ENCODE assay signal across 27 mouse cellular contexts in the genomic region with DNA sequence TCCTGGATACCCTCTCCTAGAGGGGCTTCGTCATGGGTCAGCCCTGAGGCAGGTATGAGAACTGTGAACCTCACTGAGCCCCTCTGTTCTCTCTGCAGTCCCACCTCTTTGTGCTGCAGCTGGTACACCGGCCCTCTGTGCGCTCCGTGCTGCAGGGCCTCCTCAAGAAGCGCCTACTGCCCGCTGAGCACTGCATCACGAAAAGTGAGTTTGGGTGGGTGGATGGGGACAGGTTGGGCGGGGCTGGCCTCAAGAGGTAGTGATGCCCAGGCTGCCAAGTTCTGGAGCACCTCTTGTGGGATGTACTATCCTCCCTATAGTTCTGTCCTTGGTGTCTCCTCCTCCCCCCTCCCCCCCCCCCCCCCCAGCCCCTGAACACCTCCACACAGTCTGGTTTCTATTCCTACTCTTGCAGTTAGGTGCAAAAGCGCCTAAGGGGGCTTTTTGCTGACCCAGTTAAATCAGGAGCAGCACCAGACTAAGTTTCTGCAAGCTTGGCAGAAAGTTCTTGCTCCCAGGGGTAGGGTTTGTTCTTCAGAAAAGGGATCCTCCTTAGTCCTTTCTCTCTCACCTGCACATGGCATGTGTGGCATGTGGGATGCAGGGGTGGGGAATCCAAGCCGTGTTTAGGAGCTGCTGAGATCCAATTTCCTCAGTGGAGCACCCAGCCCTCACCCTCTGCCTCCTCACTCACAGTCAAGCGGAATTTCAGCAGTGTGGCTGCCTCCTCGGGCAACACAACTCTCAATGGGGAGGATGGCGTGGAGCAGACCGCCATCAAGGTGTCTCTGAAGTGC. TPM values are rescaled to one million over a fixed set of nuclear protein-coding genes. Genes with fewer than 3 reads are reported as not detected.
A peak's percentile ranks its signal among the peaks of the same experiment; 100 is the strongest.
DNase-seq lines count a peak whose midpoint lies in the region; TF ChIP-seq lines count a peak whose summit lies in the region.
"Had no signal": no experiment of that assay in that cellular context is flagged by ENCODE, and none has a peak within 500 bp of the region (broad histone marks: within the 10 kb centered on the region; RNA-seq: fewer than 3 reads in every experiment).

No protein-coding gene starts in this region.

- no peak for TF ChIP-seq CTCF in layer of hippocampus, adult 2 months (conservative IDR thresholded peaks at IDR 0.05)

- H3K4me3 ChIP-seq in layer of hippocampus, adult 2 months: no peak overlapping the region
- H3K4me3 ChIP-seq: embryonic facial prominence, embryonic 12.5 days; forebrain, embryonic 12.5 days; heart, adult 2 months; heart, embryonic 13.5 days; limb, embryonic 15.5 days; megakaryocyte, embryonic 14.5 days; neural tube, embryonic 15.5 days; stomach, embryonic 15.5 days had no signal

- intact Hi-C loops in left cerebral cortex, postnatal 36 days (cut with DNase I): no loop called here

- DNase-seq in cerebellum, adult 9-11 months: peak; percentile 26
- no peak for DNase-seq in cerebellum, adult 8-10 months
- peak in 1 of 2 experiments; percentile 26 for DNase-seq in layer of hippocampus, adult 2 months (ENCODE audit: low spot score in 2 of 2)
- DNase-seq in layer of hippocampus, postnatal 14 days (ENCODE audit: low spot score in 2 of 2): no peak
- DNase-seq in right cerebral cortex, adult 18-20 months: peak; percentile 85
- DNase-seq in right cerebral cortex, postnatal 4 days: no peak
- DNase-seq in left cerebral cortex, postnatal 36 days (ENCODE audit: low spot score in 2 of 2): peak; percentile 67 to 80
- DNase-seq in urinary bladder, postnatal 36 days (ENCODE audit: low spot score in 2 of 2): no peak
- DNase-seq: adrenal gland, postnatal 10 days; cerebellum, postnatal 14 days; gastrocnemius, postnatal 36 days; heart, adult 2 months; kidney, adult 2 months; kidney, postnatal 10 days; lung, embryonic 14.5 days; lung, postnatal 36 days; thymus, adult 18-20 months; thymus, postnatal 36 days had no signal

- peak overlapping the region; percentile 51 for H3K27ac ChIP-seq in layer of hippocampus, adult 2 months
- H3K27ac ChIP-seq: embryonic facial prominence, embryonic 12.5 days; forebrain, embryonic 12.5 days; heart, adult 2 months; heart, embryonic 13.5 days; hindbrain, embryonic 14.5 days; limb, embryonic 15.5 days; liver, embryonic 14.5 days; neural tube, embryonic 15.5 days; stomach, embryonic 15.5 days had no signal

RNA-seq across cellular contexts. Expression of gene Ppif, which starts 39.4 kb away (rescaled TPM):
- total RNA-seq in layer of hippocampus, adult 2 months (2021): 10 to 100 TPM; 27.4 to 34.2 TPM
- 10 to 100 TPM; 27.6 to 27.7 TPM for total RNA-seq in layer of hippocampus, postnatal 14 days (2021)
- 10 to 100 TPM; 21.2 to 25.0 TPM for total RNA-seq in left cerebral cortex, postnatal 36 days (2021)

Comparison
In these comparisons a context has a peak if more than half of its experiments do, and no peak if none do; other contexts are left out.
1. DNase-seq: peak in cerebellum, adult 9-11 months (single experiment), right cerebral cortex, adult 18-20 months (single experiment) and left cerebral cortex, postnatal 36 days (2 of 2); none in cerebellum, adult 8-10 months (single experiment), layer of hippocampus, postnatal 14 days (0 of 2), right cerebral cortex, postnatal 4 days (single experiment) and urinary bladder, postnatal 36 days (0 of 2).